Mouse (Mus musculus): ENCODE results near the gene C1galt1.

DNA sequence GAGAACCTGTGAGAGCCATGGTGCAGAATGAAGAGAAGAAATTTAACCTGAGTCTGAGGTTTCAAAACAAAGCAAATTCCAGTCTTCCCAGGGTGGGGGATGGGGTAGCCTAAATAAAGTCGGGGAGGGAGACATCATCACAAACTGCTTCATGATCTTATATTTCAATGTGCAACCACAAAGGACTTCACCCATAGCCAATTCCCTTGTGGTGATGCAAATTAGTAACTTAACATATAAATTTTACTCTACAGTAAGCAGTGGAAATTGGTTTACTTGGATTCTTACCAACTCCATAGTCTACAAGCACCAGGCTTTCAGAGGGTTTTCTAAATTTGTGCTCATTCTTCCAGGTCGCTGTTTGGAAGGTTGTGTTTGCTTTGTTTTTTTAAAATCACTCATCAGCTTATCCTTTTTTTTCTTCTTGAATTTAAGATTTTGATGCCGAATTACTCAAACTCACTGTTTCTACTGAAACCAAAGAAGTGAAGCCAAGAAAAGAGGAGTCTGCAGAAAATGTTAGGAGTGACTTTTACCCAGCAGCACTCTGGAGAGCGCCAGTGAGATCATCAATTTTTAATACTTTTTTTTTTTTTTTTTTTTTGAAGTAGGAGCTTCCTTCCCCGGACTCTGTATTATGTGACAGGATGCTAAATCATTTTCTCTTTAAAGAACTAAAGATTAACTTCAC is 41.5 kb downstream of the C1galt1 start:
- no peak for TF ChIP-seq CTCF (IDR thresholded peaks at IDR 0.05; ENCODE audit: insufficient read depth, low read depth, low read length)
- no peak for TF ChIP-seq POLR2A (IDR thresholded peaks at IDR 0.05; ENCODE audit: insufficient read depth, low read depth, low read length)
